Mouse (Mus musculus): ENCODE results near the gene Focad. TPM values are rescaled to one million over a fixed set of nuclear protein-coding genes. Genes with fewer than 3 reads are reported as not detected.

Gene Focad
- total RNA-seq, 2 experiments from 2014 or later: 46.9 to 50.3 TPM

GRCm38 (mm10) chr4:88209351-88209814 lies 115.0 kb downstream of the Focad start:
- DNase-seq (ENCODE audit: low spot score in 2 of 2): peak; percentile 64 to 69

DNA sequence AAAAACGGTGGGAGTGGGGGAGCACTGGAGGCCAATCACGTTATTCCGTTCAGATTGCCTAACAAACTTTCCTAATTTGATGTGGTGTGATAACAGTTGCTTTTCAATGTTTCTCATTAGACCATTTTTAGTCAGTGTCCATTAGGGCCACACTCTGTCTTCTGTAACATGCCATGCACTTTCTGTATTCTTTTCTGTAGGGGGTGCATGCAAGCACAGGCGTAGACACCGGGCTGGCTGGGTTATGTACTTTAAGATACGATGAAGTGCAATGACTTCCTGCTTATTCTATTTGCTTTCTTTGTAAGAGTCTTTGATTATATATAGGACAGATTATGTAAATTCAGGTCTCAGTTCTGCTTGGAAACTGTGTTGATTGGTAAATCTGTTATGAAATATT lies 116.2 kb downstream of the Focad start:
- DNase-seq (ENCODE audit: low spot score in 2 of 2): no peak

DNA sequence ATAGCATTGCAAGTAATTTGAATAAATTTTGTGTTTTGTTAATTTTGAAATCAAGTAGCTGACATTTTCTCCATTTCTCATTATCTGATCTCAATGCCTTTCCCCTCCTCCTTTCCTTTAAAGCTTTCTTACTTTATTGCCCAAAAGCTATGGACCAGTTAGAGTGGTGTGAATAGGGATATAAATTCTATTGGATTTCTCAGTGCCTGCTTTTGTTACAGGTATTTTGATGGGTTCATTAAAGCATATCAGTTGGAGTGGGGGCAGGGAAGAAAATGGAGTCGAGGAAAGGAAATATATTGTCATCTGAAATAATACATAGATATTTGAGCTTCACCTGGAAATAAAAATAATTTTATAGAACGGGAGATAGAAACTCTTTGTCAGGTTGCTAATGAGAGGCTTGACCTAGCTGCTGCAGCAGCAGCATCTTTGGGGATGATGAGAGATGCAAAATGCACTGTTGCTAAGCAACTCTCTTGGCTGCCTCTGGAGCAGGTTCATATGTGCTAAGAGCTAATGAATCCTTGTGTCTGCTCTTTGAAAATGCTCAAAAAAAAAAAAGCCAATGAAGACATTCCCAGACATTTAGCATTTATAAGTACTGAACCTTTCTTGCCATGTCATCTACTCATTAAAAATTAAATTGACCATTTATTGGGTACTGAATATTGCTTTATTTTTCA lies 116.9 kb downstream of the Focad start:
- DNase-seq (ENCODE audit: low spot score in 2 of 2): no peak

GRCm38 (mm10) chr4:88213895-88214294 lies 119.5 kb downstream of the Focad start:
- DNase-seq (ENCODE audit: low spot score in 2 of 2): no peak

GRCm38 (mm10) chr4:88218286-88218685 lies 123.9 kb downstream of the Focad start:
- DNase-seq (ENCODE audit: low spot score in 2 of 2): no peak

GRCm38 (mm10) chr4:88218797-88219196 lies 124.4 kb downstream of the Focad start:
- no peak for DNase-seq (ENCODE audit: low spot score in 2 of 2)

DNA sequence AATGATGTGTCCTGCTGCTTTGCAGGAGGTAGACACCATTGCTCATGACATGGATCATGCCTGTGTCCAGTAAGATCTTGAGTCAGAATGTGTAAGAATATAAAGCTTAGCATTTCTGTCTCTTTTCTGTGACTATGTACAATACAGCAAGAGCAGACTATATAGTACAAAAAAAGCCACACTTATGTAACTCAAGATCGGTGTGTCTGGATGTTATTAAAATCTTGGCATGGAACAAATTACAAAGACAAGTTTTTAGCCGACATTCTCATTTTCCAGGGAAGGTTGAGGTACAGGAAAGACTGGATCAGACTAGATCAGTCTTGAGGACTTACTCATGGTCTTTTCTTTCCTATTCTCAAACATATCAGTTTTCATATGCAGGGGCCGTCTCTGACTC lies 136.9 kb downstream of the Focad start:
- no peak for DNase-seq (ENCODE audit: low spot score in 2 of 2)

- no peak for DNase-seq (ENCODE audit: low spot score in 2 of 2)
These were observed 141.5 kb downstream of the Focad start for GRCm38 (mm10) chr4:88235941-88236340.

DNA sequence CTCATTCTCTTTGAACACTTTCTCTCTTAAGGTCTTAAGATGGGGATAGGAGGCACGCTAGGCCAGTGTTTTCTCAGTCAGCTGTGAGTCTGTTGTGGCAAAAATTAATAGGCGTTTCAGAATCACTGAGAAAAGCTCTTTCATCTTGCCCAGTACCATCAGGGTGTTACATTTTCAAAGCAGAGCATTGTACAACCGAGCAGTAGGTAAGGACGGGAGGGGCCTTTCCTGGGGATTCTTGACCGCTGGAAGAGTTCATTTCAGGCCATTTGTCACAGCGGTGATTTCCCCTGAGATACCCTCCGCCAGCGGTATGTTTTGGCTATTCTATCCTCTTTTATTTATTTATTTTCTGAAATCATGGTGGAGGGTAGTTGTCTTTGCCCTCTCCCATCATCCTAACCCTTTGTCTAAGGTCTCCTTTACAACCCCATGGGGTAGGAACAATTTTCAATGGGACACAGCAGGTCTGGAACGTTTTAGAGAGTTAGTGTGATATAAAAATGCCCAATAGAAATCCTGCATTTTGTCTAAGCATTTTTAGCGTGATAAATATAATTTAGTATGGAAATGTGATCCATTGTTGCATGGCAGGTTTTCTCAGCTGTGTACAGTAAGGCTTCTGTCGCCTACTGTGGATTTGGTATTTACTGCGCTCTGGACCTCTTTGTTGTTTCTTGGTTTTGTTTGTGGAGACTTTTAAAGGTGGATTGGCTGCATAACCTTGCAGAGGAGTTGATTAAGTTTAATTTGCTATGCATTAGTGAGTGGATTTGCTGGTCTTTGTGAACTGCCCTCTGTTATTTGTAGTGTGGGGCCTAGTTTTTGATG lies 142.7 kb downstream of the Focad start:
- no peak for DNase-seq (ENCODE audit: low spot score in 2 of 2)

DNA sequence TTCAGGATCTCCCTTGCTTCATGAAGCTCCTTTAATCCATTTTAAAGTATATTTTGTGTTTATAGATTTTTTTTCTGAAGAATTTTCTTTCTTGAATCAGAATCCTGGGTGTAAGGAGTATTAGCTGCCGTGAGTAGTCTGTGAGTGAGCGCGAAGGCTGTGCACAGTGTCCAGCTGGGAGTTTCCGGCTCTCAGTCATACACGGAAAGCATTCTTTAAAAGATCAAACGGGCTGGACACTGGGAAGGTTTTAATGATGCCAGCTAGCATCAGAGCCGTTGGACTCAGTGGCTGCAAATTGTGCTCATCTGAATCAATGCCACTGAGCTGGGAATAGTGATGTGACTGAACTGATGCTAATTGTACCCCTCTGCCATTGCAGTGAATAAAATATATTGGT lies 143.9 kb downstream of the Focad start:
- no peak for DNase-seq (ENCODE audit: low spot score in 2 of 2)

- DNase-seq (ENCODE audit: low spot score in 2 of 2): no peak
These were observed 149.4 kb downstream of the Focad start for GRCm38 (mm10) chr4:88243834-88244233.

DNA sequence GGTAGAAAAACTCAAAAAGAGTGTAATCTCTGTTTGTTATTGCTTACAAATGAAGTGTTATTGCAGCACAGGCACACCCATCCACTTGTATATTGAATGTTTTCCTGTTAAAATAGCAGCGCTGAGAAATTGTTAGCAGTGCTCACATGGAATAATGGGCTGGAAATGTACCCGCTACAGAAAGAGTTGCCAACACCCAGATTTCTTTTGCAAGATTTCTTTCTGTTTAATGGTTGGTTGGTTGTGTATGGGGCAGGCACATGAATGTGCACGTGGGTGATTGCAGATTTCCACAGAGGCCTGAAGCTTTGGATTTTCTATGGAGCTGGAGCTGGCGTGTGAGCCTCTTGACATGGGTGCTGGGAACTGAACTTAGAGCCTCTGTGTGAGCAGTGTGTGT lies 151.1 kb downstream of the Focad start:
- DNase-seq (ENCODE audit: low spot score in 2 of 2): no peak

GRCm38 (mm10) chr4:88261349-88261748 lies 166.9 kb downstream of the Focad start:
- DNase-seq (ENCODE audit: low spot score in 2 of 2): no peak

- DNase-seq (ENCODE audit: low spot score in 2 of 2): no peak
These were observed 170.1 kb downstream of the Focad start for GRCm38 (mm10) chr4:88264536-88264935.

DNA sequence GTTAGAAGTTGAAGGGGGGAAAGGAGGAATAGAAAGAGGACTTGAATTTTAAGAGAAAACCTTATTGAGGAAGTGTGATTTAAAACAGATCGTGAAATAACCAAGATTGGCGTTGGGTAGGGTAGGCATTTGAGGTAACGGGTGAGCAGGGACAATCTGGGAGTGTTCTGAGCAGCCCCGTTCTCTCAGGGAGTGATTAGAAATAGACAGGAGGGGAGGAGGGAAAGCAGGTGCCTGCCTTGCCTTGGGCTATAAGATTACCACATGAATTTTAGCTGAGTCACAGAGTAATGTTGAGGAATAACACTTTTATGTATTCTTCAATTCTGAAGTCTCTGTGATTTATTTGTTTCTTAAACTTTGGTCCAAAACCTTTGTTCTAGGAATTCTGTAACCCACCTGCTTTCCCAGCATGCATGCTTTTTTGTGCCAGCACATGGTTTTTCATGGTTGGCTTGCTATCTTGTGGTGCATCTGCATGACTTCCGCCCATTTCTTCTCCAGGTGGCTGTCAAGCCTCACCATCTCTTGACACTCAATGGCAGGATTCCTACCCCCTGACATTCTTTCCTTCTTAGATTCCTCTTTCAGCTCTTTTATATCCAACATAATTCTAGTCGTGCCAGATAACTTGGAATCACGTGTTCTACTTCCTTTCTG lies 176.1 kb downstream of the Focad start:
- no peak for DNase-seq (ENCODE audit: low spot score in 2 of 2)

DNA sequence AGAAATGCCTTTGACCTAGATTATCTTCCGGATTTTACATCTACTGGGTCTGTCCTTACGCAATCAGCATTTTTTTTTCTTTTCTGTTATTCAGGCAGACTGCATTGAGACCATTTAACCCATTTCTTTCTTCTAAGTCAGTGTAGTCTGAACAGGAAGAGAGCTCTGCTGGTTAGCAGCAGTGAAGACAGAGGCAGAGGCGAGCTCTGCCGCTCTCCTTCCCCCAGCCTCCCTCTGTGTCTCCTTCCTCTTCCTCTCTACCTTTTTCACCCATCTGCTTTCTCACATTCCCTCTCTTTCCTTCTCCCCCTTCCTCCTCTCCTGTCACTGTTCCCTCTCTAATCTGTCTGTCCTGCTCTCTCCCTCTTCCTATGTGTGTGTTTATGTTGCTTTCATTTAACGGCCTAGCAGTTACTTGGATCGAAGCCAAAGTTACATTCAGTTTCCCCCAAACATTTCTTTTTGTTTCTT lies 181.2 kb downstream of the Focad start:
- DNase-seq (ENCODE audit: low spot score in 2 of 2): no peak

GRCm38 (mm10) chr4:88276058-88276734 lies 181.8 kb downstream of the Focad start:
- DNase-seq (ENCODE audit: low spot score in 2 of 2): no peak

DNA sequence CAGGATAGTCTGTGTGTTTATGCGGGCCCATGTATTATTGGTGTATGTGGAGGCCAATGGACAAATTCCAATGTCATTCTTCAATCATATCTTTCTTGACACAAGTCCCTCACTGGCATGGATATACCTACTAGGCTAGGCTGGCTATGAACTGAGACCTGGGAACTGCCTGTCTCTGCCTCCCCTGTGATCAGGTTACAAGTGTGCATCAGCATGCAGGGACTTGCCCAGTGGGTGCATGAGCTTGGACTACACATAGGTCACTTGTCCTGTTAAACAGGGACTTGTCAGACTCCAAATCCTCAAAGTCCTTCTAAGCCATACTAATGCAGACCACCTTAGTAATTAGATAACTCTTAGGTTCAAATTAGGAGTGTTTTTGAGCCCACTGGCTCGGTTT lies 184.1 kb downstream of the Focad start:
- no peak for DNase-seq (ENCODE audit: low spot score in 2 of 2)

DNA sequence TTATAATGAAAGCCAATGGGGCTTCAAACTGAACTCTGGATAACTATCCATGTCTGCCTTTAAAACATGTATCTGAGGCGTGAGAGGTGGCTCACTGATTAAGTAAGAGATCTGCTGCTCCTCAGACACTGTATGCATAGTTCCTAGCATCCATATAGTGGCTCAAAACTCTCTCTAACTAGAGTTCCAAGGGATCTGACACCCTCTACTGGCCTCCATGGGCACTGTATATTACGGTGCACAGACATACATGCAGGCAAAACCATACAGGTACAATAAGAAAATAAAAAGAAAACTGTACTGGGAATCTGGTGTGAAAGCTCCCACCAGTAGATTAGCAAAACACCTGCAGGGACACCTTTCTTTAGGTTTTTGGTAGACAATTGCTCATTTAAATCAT lies 186.1 kb downstream of the Focad start:
- DNase-seq (ENCODE audit: low spot score in 2 of 2): no peak

GRCm38 (mm10) chr4:88295537-88295936 lies 201.1 kb downstream of the Focad start:
- no peak for DNase-seq (ENCODE audit: low spot score in 2 of 2)

DNA sequence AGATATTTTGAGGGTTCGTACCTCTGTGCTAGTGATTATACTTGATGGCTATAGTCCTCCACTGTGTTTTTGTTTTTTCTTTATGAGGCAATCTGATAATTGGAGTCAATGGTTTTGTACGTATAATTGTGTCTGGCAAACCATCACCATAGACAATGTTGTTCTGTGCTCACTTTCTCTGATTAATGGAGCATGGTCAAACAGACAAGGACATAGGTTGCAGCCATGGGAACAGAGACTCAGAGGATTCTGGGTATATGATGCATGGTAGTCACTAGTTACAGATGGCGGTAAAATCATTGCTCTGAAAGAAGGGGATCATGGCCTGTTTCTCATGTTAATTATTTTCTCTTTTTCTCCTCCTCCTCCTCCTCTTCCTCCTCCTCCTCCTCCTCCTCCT lies 205.1 kb downstream of the Focad start:
- no peak for DNase-seq (ENCODE audit: low spot score in 2 of 2)

Data from left cerebral cortex, adult 18-20 months (tissue).